Mouse (Mus musculus) hematopoietic stem cell, adult 5-6 weeks (primary cell): Measurements from ENCODE around the gene Slco6d1. TPM values are rescaled to one million over a fixed set of nuclear protein-coding genes. Genes with fewer than 3 reads are reported as not detected.
"Not testable (repeated sequence)": the region's sequence is repeated elsewhere in the genome, so short reads cannot be mapped to it uniquely, and the experiment has no call there.

Experiments used
- ATAC-seq, 2 experiments: fragments of 125-278 bp in 1 of 2; replicated peaks in 1 of 2; 2 replicates each; pipeline ENCODE4 v1.8.0; 2016 to 2017; ENCODE audit warnings: inconsistent platforms in 2 of 2, mild to moderate bottlenecking in 2 of 2, moderate number of reproducible peaks in 2 of 2, low read depth in 1 of 2, moderate TSS enrichment in 1 of 2; ENCODE audit not compliant: low FRiP score in 2 of 2, poor library complexity in 2 of 2, severe bottlenecking in 2 of 2, insufficient read depth in 1 of 2, low TSS enrichment in 1 of 2
- total RNA-seq: library from RNA; stranded (forward); fragments of 172-1452, 232-1000 nt; gene quantifications from 2 replicates; pipeline ENCODE4 v1.2.3, GENCODE M21; 2017

Gene Slco6d1
- total RNA-seq, result not detected in 2 replicates

DNA sequence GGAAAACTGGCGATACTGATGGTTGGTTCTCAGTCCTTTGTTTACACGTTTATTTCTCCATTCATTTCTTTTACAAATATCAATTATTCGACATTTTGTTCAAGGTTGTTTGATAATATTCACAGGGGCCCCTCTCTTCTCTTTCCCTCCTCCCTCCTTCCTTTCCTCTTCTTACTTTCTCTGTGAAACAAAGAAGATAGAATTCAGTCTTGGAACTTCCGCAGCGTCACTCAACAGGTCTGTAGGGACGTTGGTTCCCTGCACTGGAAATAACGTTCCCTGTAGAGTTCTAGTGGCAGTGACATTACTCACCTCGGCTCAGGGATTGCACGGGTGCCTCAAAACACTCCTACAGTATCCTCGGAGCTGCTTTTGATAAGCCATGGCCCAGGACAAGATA, at the start of gene Slco6d1:
Gene Slco6d1 (plus strand): TSS at position 301 of the 400 bp plus-strand sequence.
- no peak for ATAC-seq

DNA sequence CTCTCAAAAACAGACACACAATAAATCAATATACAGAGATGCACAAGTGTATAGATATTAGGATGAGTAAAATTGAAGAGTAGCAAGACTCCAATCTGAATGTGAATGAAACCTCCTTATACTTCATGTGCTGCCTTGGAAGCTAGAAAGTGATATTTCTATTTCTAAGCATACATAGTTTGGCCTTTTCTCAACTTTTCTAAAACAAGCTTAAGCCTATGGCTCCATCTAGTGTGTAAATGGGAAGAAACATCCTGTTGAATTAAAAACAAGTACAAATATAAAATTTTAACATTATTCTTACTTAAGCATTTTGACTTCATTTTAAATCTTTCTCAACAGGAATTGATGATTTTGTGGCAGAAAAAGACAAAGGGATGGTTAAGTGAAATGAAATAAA, 28.9 kb upstream of the Slco6d1 start:
- ATAC-seq, result no peak

DNA sequence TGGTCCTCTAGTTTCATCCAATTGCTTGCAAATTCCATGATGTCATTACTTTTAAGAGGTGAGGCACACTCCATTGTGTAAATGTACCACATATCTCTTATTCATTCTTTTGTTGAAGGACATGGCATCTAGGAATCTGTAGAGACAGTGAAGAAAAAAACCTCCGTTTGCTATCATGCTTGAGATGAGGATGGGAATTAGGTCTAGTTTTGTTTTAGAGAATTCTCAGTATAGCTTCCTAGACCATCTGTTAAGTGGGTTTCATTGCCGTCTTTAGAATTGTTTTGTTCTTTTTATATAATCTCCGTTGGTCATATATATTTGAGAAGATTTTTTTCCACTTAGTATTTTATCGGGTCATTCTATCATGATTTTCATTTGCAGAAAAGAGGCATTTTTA, 27.0 kb downstream of the Slco6d1 start:
- no peak for ATAC-seq

DNA sequence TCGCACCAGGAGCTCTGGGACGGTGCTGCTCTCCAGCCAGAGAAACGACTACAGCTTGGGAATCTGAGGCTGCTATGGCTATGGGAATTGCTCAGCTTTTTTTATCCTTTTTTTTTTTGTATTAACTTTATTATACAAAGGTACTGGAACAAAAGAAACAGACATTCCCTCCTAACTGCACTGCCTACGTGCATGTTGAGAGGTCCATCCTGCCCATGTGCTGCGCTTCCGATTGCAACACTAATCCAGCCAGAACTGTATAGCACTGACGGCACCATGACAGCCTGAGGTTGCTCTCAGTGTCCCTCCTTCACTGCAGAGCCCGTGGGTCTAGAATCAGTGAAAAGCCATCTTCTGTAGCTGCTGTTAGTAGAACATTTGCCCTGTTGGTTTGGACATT, 38.3 kb downstream of the Slco6d1 start:
- ATAC-seq, result not testable (repeated sequence)

- not testable (repeated sequence) for ATAC-seq
Observed at GRCm38 (mm10) chr1:98476381-98476780, 55.5 kb downstream of the Slco6d1 start.

DNA sequence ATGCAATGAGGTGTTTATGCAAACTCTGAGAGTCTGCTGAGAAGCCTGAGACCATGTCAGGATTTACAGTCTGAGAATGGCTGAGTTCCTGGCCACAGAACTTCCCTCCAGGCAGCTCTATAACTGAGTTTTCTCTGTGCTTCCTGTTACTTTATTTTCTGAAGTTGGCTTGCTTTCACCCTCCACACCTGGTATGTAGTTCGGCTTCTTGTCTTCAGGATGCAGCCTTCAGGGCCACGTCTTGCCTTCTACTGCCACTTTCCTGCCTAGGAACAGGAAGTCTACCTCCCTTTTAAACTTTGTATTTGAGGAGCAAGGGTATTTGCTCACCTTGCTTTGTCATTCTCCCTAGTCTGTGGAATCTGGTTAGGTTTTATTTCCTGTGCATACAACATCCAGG, 58.3 kb downstream of the Slco6d1 start:
- ATAC-seq, result peak; percentile 83 to 95

- no peak for ATAC-seq
Observed at GRCm38 (mm10) chr1:98505982-98506381, 85.1 kb downstream of the Slco6d1 start.

DNA sequence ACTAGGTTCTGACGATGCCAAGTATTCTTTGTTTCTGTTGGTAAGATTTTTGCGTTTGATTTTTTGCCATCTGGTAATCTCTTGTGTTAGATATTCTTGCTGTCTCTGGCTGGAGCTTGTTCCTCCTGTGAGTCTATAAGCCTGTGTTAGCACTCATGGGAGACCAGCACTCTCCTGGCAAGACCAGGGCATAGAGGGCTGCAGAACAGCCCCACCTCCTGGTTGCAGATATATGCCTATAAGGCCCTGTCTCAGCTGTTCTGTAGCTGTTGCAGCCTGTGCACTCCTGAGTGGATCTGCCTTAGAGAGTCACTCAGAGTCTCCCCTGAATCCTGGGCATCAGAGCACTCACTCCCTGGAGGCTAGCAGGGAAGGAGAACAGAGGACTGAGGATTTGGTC, 102.1 kb downstream of the Slco6d1 start:
- ATAC-seq, result no peak

- ATAC-seq, result peak in 1 of 2 experiments; percentile 32; a peak in 1 of 4 replicates
Observed at GRCm38 (mm10) chr1:98523537-98523936, 102.6 kb downstream of the Slco6d1 start.

DNA sequence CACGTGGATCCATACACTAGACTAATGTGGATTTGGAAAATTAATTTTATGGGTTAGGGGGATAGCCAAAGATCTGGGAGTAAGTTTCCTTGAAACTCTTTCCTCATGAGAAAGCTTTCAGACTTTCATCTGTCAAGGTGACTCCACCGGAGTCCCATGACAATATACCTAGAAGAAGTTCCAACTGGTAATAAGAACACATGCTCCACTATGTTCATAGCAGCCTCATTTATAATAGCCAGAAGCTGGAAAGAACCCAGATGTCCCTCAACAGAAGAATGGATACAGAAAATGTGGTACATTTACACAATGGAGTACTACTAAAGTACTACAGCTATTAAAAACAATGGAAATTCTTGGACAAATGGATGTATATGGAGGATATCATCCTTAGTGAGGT, 107.4 kb downstream of the Slco6d1 start:
- not testable (repeated sequence) for ATAC-seq

- peak; percentile 94 to 99 for ATAC-seq
Observed at GRCm38 (mm10) chr1:98545372-98545771, 124.4 kb downstream of the Slco6d1 start.

DNA sequence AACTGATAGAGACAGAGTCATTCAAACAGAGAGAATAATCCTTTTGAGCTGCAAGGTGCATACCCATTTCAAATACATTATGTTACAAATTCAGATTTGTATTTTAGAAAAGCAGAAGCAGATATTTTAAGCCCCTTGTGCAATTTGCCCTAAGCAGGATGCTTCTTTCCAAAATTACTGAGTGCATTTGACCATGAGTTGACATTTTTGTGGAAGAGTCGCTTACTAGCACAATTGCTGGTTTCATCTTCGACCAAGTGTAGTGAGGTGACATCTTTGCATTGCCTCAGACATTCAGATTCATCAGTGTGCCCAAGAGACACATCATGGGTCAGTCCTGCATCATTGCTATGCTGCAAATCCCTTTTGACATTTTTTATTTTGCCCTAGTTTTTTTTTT, 133.5 kb downstream of the Slco6d1 start:
- ATAC-seq, result peak; percentile 48 to 69; a peak in 3 of 4 replicates

DNA sequence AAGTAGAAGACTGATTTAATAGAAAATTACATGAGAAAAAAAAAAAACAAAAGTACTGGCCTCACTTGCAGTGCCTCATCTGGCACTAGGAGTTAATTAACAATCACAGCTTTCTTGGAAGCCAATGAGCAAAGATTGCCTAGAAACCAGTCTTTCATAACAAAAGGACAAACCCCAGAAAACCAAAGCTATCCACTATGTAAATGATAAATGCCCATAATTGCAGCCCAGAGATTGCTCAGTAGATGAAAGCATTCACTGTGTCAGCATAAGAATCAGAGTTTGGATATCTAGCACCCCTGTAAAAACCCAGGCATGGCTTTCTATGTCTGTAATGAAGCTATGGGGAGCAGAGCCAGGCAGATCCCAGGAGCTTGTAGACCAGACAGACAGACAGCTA, 144.8 kb downstream of the Slco6d1 start:
- no peak for ATAC-seq
